Mouse (Mus musculus): ENCODE measurements around the gene Haus5.

DNA sequence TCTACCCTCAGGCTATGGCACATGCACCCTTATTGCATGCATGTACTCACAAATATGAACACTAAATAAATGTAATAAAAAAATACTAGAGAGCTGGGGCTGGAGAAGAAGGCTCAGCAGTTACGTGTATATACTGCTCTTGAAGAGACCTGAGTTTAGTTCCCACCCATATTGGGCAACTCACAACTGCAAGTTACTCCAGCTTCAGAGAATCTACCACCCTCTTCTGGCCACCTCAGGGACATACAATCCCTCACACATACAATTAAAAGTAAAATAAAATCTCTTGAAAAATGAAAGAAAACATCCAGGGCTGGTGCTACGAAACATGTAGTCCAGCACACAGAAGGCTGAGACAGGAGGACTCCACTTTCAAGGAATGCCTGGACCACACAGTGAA lies 50.3 kb downstream of the Haus5 start:
- TF ChIP-seq CTCF (IDR thresholded peaks at IDR 0.05; ENCODE audit: borderline replicate concordance, insufficient read depth, low read depth, low read length) (no peak), POLR2A (IDR thresholded peaks at IDR 0.05; ENCODE audit: borderline replicate concordance, insufficient read depth, low read length) (no peak)

Measured in cerebellum, adult 2 months (tissue).